Mouse (Mus musculus) myocyte (in vitro differentiated cells): ENCODE measurements at regions not wholly inside any gene's neighbourhood (a gene's known extent, or its start where the extent isn't known, plus 50 kb on each side); places are given as distances from the start of the nearest gene placed in this dataset.

Experiments used
- POLR2A ChIP-seq: IDR thresholded peaks from one replicate; pipeline ENCODE4 v1.6.1; 2011; ENCODE audit warnings: low read depth, mild to moderate bottlenecking, control low read depth, moderate library complexity; ENCODE audit not compliant: insufficient read length
- USF1 ChIP-seq: IDR thresholded peaks from one replicate; pipeline ENCODE4 v1.6.1; 2011; ENCODE audit warnings: low read depth, mild to moderate bottlenecking, control low read depth, moderate library complexity

- no peak for TF ChIP-seq POLR2A
- no peak for TF ChIP-seq USF1
Measured at GRCm38 (mm10) chr6:94889271-94889670, 189.3 kb upstream of the Lrig1 start.
